22 mouse cellular contexts compared by ENCODE assay signal in the genomic region with DNA sequence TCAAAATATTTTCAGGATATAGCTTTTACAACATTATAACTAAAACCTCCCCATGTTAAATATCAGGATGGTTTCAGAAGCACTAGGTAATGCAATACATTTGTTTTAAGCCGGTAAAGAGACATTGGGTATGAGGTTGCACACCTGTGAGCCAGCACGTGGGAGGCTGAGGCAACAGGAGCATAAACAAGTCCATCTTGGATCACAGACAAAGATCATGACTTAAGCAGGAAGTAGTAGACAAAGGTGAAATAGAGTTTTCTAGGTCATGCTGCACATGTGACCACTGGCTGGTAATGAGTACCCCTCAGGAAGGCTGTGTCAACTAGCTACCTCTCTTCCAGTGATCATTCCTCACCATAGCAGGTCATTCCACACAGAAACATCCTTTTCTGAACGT. TPM values are rescaled to one million over a fixed set of nuclear protein-coding genes. Genes with fewer than 3 reads are reported as not detected.
DNase-seq lines count a peak whose midpoint lies in the region; ATAC-seq and TF ChIP-seq lines count a peak whose summit lies in the region.
"Had no signal": no experiment of that assay in that cellular context is flagged by ENCODE, and none has a peak within 500 bp of the region (broad histone marks: within the 10 kb centered on the region; RNA-seq: fewer than 3 reads in every experiment).

No protein-coding gene starts in this region.

- H3K4me1 ChIP-seq in intestine, postnatal 0 days (replicated peaks; ENCODE audit: control insufficient read depth, insufficient read depth, low read length) = no peaks in the 10 kb centered on the region
- H3K4me1 ChIP-seq in intestine, embryonic 15.5 days (replicated peaks) = no peaks in the 10 kb centered on the region
- H3K4me1 ChIP-seq: embryonic facial prominence, embryonic 12.5 days; forebrain, embryonic 12.5 days; hindbrain, embryonic 10.5 days; hindbrain, embryonic 13.5 days had no signal

- no peaks in the 10 kb centered on the region for H3K9me3 ChIP-seq in intestine, postnatal 0 days (ENCODE audit: control insufficient read depth)
- H3K9me3 ChIP-seq in intestine, embryonic 15.5 days = no peaks in the 10 kb centered on the region
- H3K9me3 ChIP-seq: embryonic facial prominence, embryonic 12.5 days; embryonic facial prominence, embryonic 15.5 days; forebrain, embryonic 12.5 days; forebrain, embryonic 15.5 days; G1E; hindbrain, embryonic 10.5 days; hindbrain, embryonic 13.5 days had no signal

- no peak overlapping the region for H3K4me3 ChIP-seq in intestine, postnatal 0 days (ENCODE audit: low read depth, low read length)
- H3K4me3 ChIP-seq in intestine, embryonic 15.5 days (replicated peaks) = no peak overlapping the region
- H3K4me3 ChIP-seq in layer of hippocampus, adult 2 months = no peak overlapping the region
- H3K4me3 ChIP-seq: embryonic facial prominence, embryonic 12.5 days; embryonic facial prominence, embryonic 15.5 days; forebrain, embryonic 12.5 days; forebrain, embryonic 15.5 days; hindbrain, embryonic 10.5 days; hindbrain, embryonic 13.5 days had no signal

- H3K27me3 ChIP-seq in intestine, postnatal 0 days (replicated peaks; ENCODE audit: control insufficient read depth, insufficient read depth, low read length) = no peaks in the 10 kb centered on the region
- H3K27me3 ChIP-seq in intestine, embryonic 15.5 days (replicated peaks) = no peaks in the 10 kb centered on the region
- H3K27me3 ChIP-seq: CH12.LX; embryonic facial prominence, embryonic 12.5 days; embryonic facial prominence, embryonic 15.5 days; forebrain, embryonic 12.5 days; forebrain, embryonic 15.5 days; hindbrain, embryonic 13.5 days; Patski had no signal

- H3K9ac ChIP-seq in intestine, postnatal 0 days (ENCODE audit: low read depth, low read length) = no peak overlapping the region
- no peak overlapping the region for H3K9ac ChIP-seq in intestine, embryonic 15.5 days
- H3K9ac ChIP-seq: embryonic facial prominence, embryonic 12.5 days; embryonic facial prominence, embryonic 15.5 days; forebrain, embryonic 12.5 days; forebrain, embryonic 15.5 days; hindbrain, embryonic 13.5 days had no signal

- TF ChIP-seq CTCF in intestine, postnatal 0 days (IDR thresholded peaks at IDR 0.05; ENCODE audit: low read depth) = no peak
- no peak for TF ChIP-seq CTCF in layer of hippocampus, adult 2 months (conservative IDR thresholded peaks at IDR 0.05)

- peak; percentile 63 for ATAC-seq in intestine, postnatal 0 days
- ATAC-seq in intestine, embryonic 15.5 days = no peak
- ATAC-seq: forebrain, embryonic 15.5 days; hindbrain, embryonic 16.5 days; Patski had no signal

- no peaks in the 10 kb centered on the region for H3K36me3 ChIP-seq in intestine, postnatal 0 days (ENCODE audit: control insufficient read depth, insufficient read depth)
- H3K36me3 ChIP-seq in intestine, embryonic 15.5 days = no peaks in the 10 kb centered on the region
- H3K36me3 ChIP-seq: embryonic facial prominence, embryonic 12.5 days; embryonic facial prominence, embryonic 15.5 days; G1E; hindbrain, embryonic 10.5 days had no signal

- DNase-seq in layer of hippocampus, adult 2 months (ENCODE audit: low spot score in 2 of 2) = no peak
- no peak for DNase-seq in layer of hippocampus, postnatal 25 days (ENCODE audit: extremely low spot score in 1 of 2, low spot score in 1 of 2)
- peak; percentile 83 for DNase-seq in fat pad, adult 2 months (ENCODE audit: extremely low read depth, low read depth, low spot score)
- DNase-seq in heart, postnatal 4 days = no peak
- DNase-seq in embryo, embryonic 10.5 days (ENCODE audit: low spot score) = no peak
- DNase-seq: adrenal gland, postnatal 10 days; adrenal gland, postnatal 36 days; B cell, adult 2 months; gastrocnemius, postnatal 36 days had no signal

- H3K27ac ChIP-seq in intestine, postnatal 0 days (ENCODE audit: low read depth, low read length) = no peak overlapping the region
- no peak overlapping the region for H3K27ac ChIP-seq in intestine, embryonic 15.5 days
- peak overlapping the region; percentile 73 for H3K27ac ChIP-seq in layer of hippocampus, adult 2 months
- H3K27ac ChIP-seq: embryonic facial prominence, embryonic 12.5 days; embryonic facial prominence, embryonic 15.5 days; forebrain, embryonic 12.5 days; forebrain, embryonic 15.5 days; hindbrain, embryonic 10.5 days; hindbrain, embryonic 13.5 days had no signal

- no peak overlapping the region for H3K4me2 ChIP-seq in intestine, postnatal 0 days (replicated peaks; ENCODE audit: low read depth)
- no peak overlapping the region for H3K4me2 ChIP-seq in intestine, embryonic 15.5 days (replicated peaks)
- H3K4me2 ChIP-seq: embryonic facial prominence, embryonic 12.5 days; embryonic facial prominence, embryonic 15.5 days; forebrain, embryonic 12.5 days; forebrain, embryonic 15.5 days; heart, embryonic 11.5 days; hindbrain, embryonic 13.5 days had no signal

- WGBS in intestine, postnatal 0 days = 68% methylated on average over 3 of the region's 3 CpGs
- WGBS in intestine, embryonic 15.5 days = 73% methylated on average over 3 of the region's 3 CpGs

RNA-seq across cellular contexts. Expression of gene Cpe, which starts 58.0 kb away (rescaled TPM):
- polyA plus RNA-seq in intestine, postnatal 0 days (2015; fragmentation: Nextera tagmentation; extraction: Ambion mirVana) = 173 and 185 TPM in 2 replicates
- polyA plus RNA-seq in intestine, embryonic 15.5 days (2015; fragmentation: Nextera tagmentation; extraction: Ambion mirVana) = 184 and 201 TPM in 2 replicates
- 1,000 to 10,000 TPM; 2,581 to 2,789 TPM for total RNA-seq in layer of hippocampus, adult 2 months (2021)
- 1,000 to 10,000 TPM; 3,120 to 3,267 TPM for total RNA-seq in layer of hippocampus, postnatal 25 days (2021)
- 100 to 1,000 TPM; 182 to 200 TPM for total RNA-seq in heart, postnatal 4 days (2021)
- polyA plus RNA-seq: G1E had no signal

Comparison
In these comparisons a context has a peak if more than half of its experiments do, and no peak if none do; other contexts are left out.
1. RNA of gene Cpe, which starts 58.0 kb away (total RNA-seq): 3,120 to 3,267 TPM in layer of hippocampus, postnatal 25 days and 2,581 to 2,789 TPM in layer of hippocampus, adult 2 months; 182 to 200 TPM in heart, postnatal 4 days; every median in the first group is over 10 times any median in the second.